Mouse (Mus musculus) heart, embryonic 16.5 days (tissue): Measurements from ENCODE around the gene 6430571L13Rik. TPM values are rescaled to one million over a fixed set of nuclear protein-coding genes. Genes with fewer than 3 reads are reported as not detected.
"Not testable (repeated sequence)": the region's sequence is repeated elsewhere in the genome, so short reads cannot be mapped to it uniquely, and the experiment has no call there.

Experiments used
- ATAC-seq: fragments of 200-750 bp; cut with Nextera tagmentation; replicated peaks from 2 replicates; pipeline ENCODE4 v1.8.0; 2017; ENCODE audit warnings: moderate number of reproducible peaks; ENCODE audit not compliant: insufficient read depth, low FRiP score; ENCODE audit errors: extremely low read depth
- H3K27ac ChIP-seq: fragments of 300-500 bp; sonication (generic); 2 replicates; pipeline ENCODE4 v1.5.1; 2014; ENCODE audit warnings: mild to moderate bottlenecking, low read length, control low read depth, moderate library complexity
- H3K27me3 ChIP-seq: fragments of 300-500 bp; sonication (generic); 2 replicates; pipeline ENCODE4 v1.6.1; 2014; ENCODE audit warnings: low read length, mixed read lengths; ENCODE audit not compliant: control insufficient read depth, insufficient read depth
- H3K36me3 ChIP-seq: fragments of 300-500 bp; sonication (generic); 2 replicates; pipeline ENCODE4 v1.6.1; 2014; ENCODE audit not compliant: control insufficient read depth, insufficient read depth
- H3K4me1 ChIP-seq: fragments of 300-500 bp; sonication (generic); 2 replicates; pipeline ENCODE4 v1.6.1; 2014; ENCODE audit warnings: low read length, mixed read lengths; ENCODE audit not compliant: control insufficient read depth, insufficient read depth
- H3K4me2 ChIP-seq: fragments of 300-500 bp; sonication (generic); 2 replicates; pipeline ENCODE4 v1.6.1; 2014; ENCODE audit warnings: low read depth, mild to moderate bottlenecking, control low read depth, low read length
- H3K4me3 ChIP-seq: fragments of 300-500 bp; sonication (generic); 2 replicates; pipeline ENCODE4 v1.5.1; 2014; ENCODE audit warnings: mild to moderate bottlenecking, control low read depth, low read length
- H3K9ac ChIP-seq: fragments of 300-500 bp; sonication (generic); 2 replicates; pipeline ENCODE4 v1.6.1; 2014; ENCODE audit warnings: low read length, control low read depth
- H3K9me3 ChIP-seq: fragments of 300-500 bp; sonication (generic); replicated peaks from 2 replicates; pipeline ENCODE4 v1.6.1; 2016; ENCODE audit warnings: low read length; ENCODE audit not compliant: control insufficient read depth
- WGBS: fragments of 180-500 bp; shearing (Covaris S2); extraction: QIAGEN DNeasy Blood & Tissue Kit; methylation state at CpG from one replicate; pipeline ENCODE4 v1.1.7; 2014; 5-methylcytosine and 5-hydroxymethylcytosine counted together
- polyA plus RNA-seq: library from polyadenylated mRNA; unstranded; fragments of >200 nt; fragmentation: Nextera tagmentation; extraction: Ambion mirVana; gene quantifications from 2 replicates; pipeline ENCODE4 v1.2.1, GENCODE M21; 2015

The 6430571L13Rik gene
- polyA plus RNA-seq, 1 experiment from 2014 or later, result 1.5 TPM

DNA sequence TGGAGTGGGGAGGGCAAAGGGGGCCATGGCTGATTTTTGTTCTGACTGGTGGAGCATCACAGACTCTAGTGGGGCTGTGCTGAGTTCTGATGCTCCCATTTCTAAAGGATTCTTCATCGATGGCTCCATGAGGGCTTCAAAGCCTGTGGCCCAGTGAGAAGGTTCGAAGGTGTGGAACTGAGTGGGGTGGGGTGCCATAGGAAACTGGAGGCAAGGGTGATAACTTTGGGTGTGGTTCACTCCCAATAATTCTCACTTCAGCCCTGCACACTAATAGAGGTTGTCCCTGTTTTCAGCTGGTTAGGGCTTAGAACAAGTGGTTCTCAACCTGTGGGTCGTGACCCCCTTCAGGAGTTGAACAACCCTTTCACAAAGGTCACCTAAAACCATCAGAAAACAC is 36.0 kb upstream of the 6430571L13Rik start:
- WGBS, result 90% methylated on average over 3 of the region's 3 CpGs

DNA sequence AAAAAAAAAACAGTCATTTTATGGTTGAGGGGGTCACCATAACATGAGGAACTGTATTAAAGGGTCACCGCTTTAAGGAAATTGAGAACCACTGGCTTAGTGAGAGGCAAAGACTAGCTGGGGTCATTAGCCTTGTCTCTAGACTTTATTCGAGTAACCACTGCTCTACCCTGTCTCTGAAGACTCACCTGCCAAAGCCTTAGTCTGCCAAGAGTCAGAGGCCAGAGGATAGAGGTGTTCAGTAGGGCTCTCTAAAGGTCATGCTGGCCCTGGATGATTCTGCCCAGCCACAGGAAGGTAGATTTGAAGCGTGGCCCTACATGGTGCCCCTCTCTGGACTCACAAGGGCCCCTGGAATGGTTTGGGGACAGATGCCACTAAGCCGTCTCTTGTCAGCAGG is 35.4 kb upstream of the 6430571L13Rik start:
- WGBS, result 75% methylated on average over 4 of the region's 4 CpGs
- Histone ChIP-seq H3K4me3 (no peak overlapping the region), H3K4me1 (peaks cover 52% of the 10 kb centered on the region), H3K9me3 (no peaks in the 10 kb centered on the region), H3K36me3 (peaks cover 15% of the 10 kb centered on the region), H3K27ac (peak overlapping the region; percentile 29; the same call in 1 of the 2 replicates), H3K4me2 (no peak overlapping the region), H3K27me3 (no peaks in the 10 kb centered on the region), H3K9ac (no peak overlapping the region)
- no peak for ATAC-seq

More for the DNA sequence above, 36.0 kb upstream of the 6430571L13Rik start:
- Histone ChIP-seq H3K4me2 (no peak overlapping the region), H3K4me1 (peaks cover 52% of the 10 kb centered on the region), H3K27me3 (no peaks in the 10 kb centered on the region), H3K36me3 (peaks cover 17% of the 10 kb centered on the region), H3K9me3 (no peaks in the 10 kb centered on the region), H3K9ac (no peak overlapping the region), H3K27ac (no peak overlapping the region), H3K4me3 (no peak overlapping the region)
- no peak for ATAC-seq

DNA sequence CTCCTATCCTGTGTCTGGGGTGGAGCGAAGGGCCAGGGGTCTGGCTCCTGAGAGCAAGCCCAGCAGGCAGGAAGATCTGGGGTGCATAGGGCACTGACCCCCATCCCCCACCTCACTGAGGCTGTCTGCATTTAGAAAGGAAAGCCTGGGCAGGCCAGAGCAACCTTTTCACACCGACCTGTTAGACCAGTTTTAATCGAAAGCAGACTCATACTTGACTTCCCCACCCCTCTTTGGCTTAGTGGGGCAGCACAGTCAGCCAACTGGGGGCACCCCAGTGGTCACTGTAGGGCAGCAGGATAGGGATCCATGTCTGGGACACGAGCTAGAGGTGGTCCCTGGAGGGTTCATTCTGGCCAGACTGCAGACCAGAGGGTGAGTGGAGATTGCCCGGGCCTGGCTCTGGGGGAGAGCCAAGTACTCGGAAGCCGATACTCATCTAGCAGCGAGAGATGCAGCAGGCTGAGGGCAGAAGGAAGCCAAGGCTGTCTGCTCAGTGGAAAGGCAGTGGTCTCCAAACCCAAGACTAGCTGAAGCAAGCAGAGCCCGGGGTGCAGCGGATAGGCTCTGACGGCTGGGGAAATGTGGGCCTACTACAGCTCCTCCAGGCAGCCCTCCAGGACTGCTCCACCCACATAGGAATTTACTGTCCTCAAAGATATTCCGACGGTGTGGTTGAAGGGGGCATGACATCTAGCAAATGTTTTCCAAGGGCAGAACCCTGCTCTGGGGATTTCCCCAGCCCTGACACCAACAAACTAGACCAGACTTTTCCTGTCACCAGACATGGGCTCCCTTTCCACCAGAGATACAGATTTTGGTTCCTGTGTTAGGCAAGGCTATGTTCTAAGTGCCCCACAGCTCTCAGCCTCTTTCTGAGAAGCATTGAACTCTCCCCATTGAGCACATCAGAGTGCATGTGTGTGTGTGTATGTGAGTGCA is 34.5 kb upstream of the 6430571L13Rik start:
- 49% methylated on average over 13 of the region's 13 CpGs for WGBS
- H3K9ac ChIP-seq, result 0 out of 2 replicates have a peak overlapping the region, but pooled peaks have one; percentile 25
- H3K4me2 ChIP-seq, result no peak overlapping the region
- H3K36me3 ChIP-seq, result peaks cover 8% of the 10 kb centered on the region
- peaks cover 52% of the 10 kb centered on the region for H3K4me1 ChIP-seq
- H3K27me3 ChIP-seq, result no peaks in the 10 kb centered on the region
- H3K4me3 ChIP-seq, result no peak overlapping the region
- H3K27ac ChIP-seq, result peak overlapping the region; percentile 56
- no peak for ATAC-seq
- H3K9me3 ChIP-seq, result no peaks in the 10 kb centered on the region

DNA sequence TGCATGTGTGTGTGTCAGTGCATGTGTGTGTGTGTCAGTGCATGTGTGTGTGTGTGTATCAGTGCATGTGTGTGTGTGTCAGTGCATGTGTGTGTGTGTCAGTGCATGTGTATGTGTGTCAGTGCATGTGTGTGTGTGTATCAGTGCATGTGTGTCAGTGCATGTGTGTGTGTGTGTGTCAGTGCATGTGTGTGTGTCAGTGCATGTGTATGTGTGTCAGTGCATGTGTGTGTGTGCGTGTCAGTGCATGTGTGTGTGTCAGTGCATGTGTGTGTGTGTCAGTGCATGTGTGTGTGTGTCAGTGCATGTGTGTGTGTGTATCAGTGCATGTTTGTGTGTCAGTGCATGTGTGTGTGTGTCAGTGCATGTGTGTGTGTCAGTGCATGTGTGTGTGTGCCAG is 33.7 kb upstream of the 6430571L13Rik start:
- peaks cover 52% of the 10 kb centered on the region for H3K4me1 ChIP-seq
- 94% methylated on average over 1 of the region's 1 CpGs for WGBS

GRCm38 (mm10) chr9:107307099-107307872 is 33.1 kb upstream of the 6430571L13Rik start:
- Histone ChIP-seq H3K27ac (peak overlapping the region; percentile 94), H3K4me3 (no peak overlapping the region), H3K9ac (peak overlapping the region; percentile 64), H3K36me3 (no peaks in the 10 kb centered on the region), H3K27me3 (no peaks in the 10 kb centered on the region), H3K4me2 (peak overlapping the region; percentile 50), H3K4me1 (peaks cover 48% of the 10 kb centered on the region), H3K9me3 (no peaks in the 10 kb centered on the region)
- 54% methylated on average over 11 of the region's 11 CpGs for WGBS
- ATAC-seq, result 0 out of 2 replicates have a peak, but pooled peaks have one; percentile 28

More for the DNA sequence above, 33.7 kb upstream of the 6430571L13Rik start:
- H3K36me3 ChIP-seq, H3K9me3 ChIP-seq, H3K4me3 ChIP-seq, H3K27me3 ChIP-seq, H3K9ac ChIP-seq, H3K27ac ChIP-seq, ATAC-seq, H3K4me2 ChIP-seq: not testable (repeated sequence)

DNA sequence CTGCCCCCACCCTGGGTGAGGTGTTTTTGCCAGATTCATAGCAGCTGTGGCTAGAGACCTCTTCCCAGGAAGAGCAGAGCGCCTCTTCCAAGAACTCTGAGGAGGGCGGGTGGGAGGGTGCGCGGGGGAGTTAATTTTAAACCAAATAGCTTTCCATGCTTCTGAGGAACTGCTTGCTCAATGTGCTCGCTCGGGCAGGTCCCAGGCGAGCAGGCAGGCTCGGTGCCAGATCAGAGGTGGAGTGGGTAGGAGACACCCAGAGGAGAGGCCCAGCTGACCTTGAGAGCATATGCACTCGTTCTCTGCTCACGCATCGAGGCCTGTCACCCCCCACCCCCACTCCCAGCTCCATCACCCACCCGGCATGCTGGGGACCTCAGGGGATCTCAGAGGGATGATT is 32.5 kb upstream of the 6430571L13Rik start:
- H3K9ac ChIP-seq, result peak overlapping the region; percentile 64
- no peaks in the 10 kb centered on the region for H3K9me3 ChIP-seq
- peaks cover 43% of the 10 kb centered on the region for H3K4me1 ChIP-seq
- no peaks in the 10 kb centered on the region for H3K27me3 ChIP-seq
- H3K36me3 ChIP-seq, result no peaks in the 10 kb centered on the region
- H3K4me3 ChIP-seq, result no peak overlapping the region
- peak; percentile 83 for ATAC-seq
- 19% methylated on average over 12 of the region's 12 CpGs for WGBS
- peak overlapping the region; percentile 94 for H3K27ac ChIP-seq
- H3K4me2 ChIP-seq, result peak overlapping the region; percentile 50

GRCm38 (mm10) chr9:107308346-107309000 is 31.9 kb upstream of the 6430571L13Rik start:
- H3K9ac ChIP-seq, result peak overlapping the region; percentile 61

GRCm38 (mm10) chr9:107309171-107309570 is 31.2 kb upstream of the 6430571L13Rik start:
- WGBS, result 69% methylated on average over 9 of the region's 9 CpGs
- ATAC-seq, result no peak
- H3K27me3 ChIP-seq, result no peaks in the 10 kb centered on the region
- peaks cover 42% of the 10 kb centered on the region for H3K4me1 ChIP-seq
- no peak overlapping the region for H3K9ac ChIP-seq
- H3K4me3 ChIP-seq, result no peak overlapping the region
- H3K4me2 ChIP-seq, result no peak overlapping the region
- H3K27ac ChIP-seq, result peak overlapping the region; percentile 58
- H3K36me3 ChIP-seq, result no peaks in the 10 kb centered on the region
- H3K9me3 ChIP-seq, result no peaks in the 10 kb centered on the region

More at GRCm38 (mm10) chr9:107308346-107309000, 31.9 kb upstream of the 6430571L13Rik start:
- H3K4me3 ChIP-seq, result no peak overlapping the region
- peak overlapping the region; percentile 94 for H3K27ac ChIP-seq
- H3K36me3 ChIP-seq, result no peaks in the 10 kb centered on the region
- no peaks in the 10 kb centered on the region for H3K27me3 ChIP-seq
- 84% methylated on average over 9 of the region's 9 CpGs for WGBS
- H3K4me2 ChIP-seq, result peak overlapping the region; percentile 50; the same call in 1 of the 2 replicates
- ATAC-seq, result no peak
- peaks cover 42% of the 10 kb centered on the region for H3K4me1 ChIP-seq
- no peaks in the 10 kb centered on the region for H3K9me3 ChIP-seq
